Mouse (Mus musculus) neural tube, embryonic 15.5 days (tissue): ENCODE data around the gene Acbd4. TPM values are rescaled to one million over a fixed set of nuclear protein-coding genes. Genes with fewer than 3 reads are reported as not detected.

Experiments
- ATAC-seq: fragments of 200-750 bp; cut with Nextera tagmentation; 2 replicates; pipeline ENCODE4 v1.8.0; 2017; ENCODE audit warnings: mild to moderate bottlenecking, moderate TSS enrichment, moderate library complexity; ENCODE audit not compliant: low FRiP score
- H3K27ac ChIP-seq: fragments of 300-500 bp; sonication (generic); replicated peaks from 2 replicates; pipeline ENCODE4 v1.5.1; 2015; ENCODE audit warnings: mild to moderate bottlenecking, inconsistent platforms
- H3K27me3 ChIP-seq: fragments of 300-500 bp; sonication (generic); replicated peaks from 2 replicates; pipeline ENCODE4 v1.6.1; 2015; ENCODE audit warnings: inconsistent platforms
- H3K36me3 ChIP-seq: fragments of 300-500 bp; sonication (generic); 2 replicates; pipeline ENCODE4 v1.6.1; 2015; ENCODE audit warnings: inconsistent platforms
- H3K4me1 ChIP-seq: fragments of 300-500 bp; sonication (generic); 2 replicates; pipeline ENCODE4 v1.6.1; 2015; ENCODE audit warnings: inconsistent platforms
- H3K4me2 ChIP-seq: fragments of 300-500 bp; sonication (generic); 2 replicates; pipeline ENCODE4 v1.6.1; 2015; ENCODE audit warnings: inconsistent platforms, mild to moderate bottlenecking, moderate library complexity
- H3K4me3 ChIP-seq: fragments of 300-500 bp; sonication (generic); replicated peaks from 2 replicates; pipeline ENCODE4 v1.5.1; 2015; ENCODE audit warnings: mild to moderate bottlenecking, inconsistent platforms
- H3K9ac ChIP-seq: fragments of 300-500 bp; sonication (generic); replicated peaks from 2 replicates; pipeline ENCODE4 v1.6.1; 2015; ENCODE audit warnings: mild to moderate bottlenecking, inconsistent platforms
- H3K9me3 ChIP-seq: fragments of 300-500 bp; sonication (generic); replicated peaks from 2 replicates; pipeline ENCODE4 v1.6.1; 2016; ENCODE audit warnings: inconsistent platforms
- WGBS: fragments of 180-500 bp; shearing (Covaris S2); methylation state at CpG from one replicate; pipeline ENCODE4 v1.1.7; 2015; ENCODE audit warnings: mixed read lengths; 5-methylcytosine and 5-hydroxymethylcytosine counted together
- polyA plus RNA-seq: library from polyadenylated mRNA; unstranded; fragments of >200 nt; fragmentation: Nextera tagmentation; extraction: Ambion mirVana; gene quantifications from 2 replicates; pipeline ENCODE4 v1.2.1, GENCODE M21; 2015

The Acbd4 gene
- polyA plus RNA-seq, 1 experiment from 2014 or later = 10.4 TPM

DNA sequence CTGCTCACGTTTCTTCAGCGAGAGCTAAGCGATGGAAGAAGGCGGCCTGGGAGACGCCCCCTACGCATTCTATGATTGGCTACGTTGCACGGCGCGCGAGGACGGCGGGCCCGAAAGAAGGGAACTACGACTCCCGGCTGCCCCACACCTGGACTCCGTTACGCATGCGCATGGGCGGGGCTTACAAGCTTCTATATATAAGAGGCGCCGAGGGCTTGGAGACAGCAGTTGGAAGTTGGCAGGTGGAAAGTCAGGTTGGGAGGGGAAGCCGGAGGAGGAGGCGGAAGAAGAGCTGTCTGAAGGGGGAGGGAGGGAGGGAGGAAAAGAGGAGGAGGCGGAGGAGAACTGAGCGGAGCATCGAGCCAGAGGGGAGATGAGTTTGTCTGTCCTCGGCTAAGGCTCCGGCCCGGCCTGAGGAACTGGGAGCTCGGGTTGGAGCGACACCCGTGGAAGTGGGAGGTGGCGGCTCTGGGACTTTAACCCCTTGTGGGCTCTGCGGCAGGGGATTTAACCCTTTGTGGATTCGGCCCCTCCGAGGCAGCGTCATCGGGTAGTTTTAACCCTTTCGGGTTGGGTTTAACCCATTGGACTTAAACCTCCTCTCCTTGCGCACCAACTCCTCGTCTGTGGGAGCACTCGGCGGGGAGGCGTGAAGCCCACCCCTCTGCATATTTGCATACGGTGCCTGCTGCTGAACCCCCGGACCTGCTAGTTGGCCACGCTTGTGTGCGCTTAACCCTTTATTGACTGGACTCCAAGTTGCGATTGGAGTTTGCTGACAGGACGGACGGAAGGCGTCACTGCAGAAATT, 14.7 kb downstream of the Acbd4 start, which contains the start of gene Hexim1:
Hexim1 (plus strand) TSS at position 224 of the 811 bp plus-strand sequence.
- ATAC-seq = peak; percentile 95
- peaks cover 44% of the 10 kb centered on the region for H3K4me1 ChIP-seq
- peak within 1 kb of the TSS; percentile 97 for H3K27ac ChIP-seq
- no peaks in the 10 kb centered on the region for H3K36me3 ChIP-seq
- no peaks in the 10 kb centered on the region for H3K9me3 ChIP-seq
- peak within 1 kb of the TSS; percentile 90 for H3K4me2 ChIP-seq
- WGBS = under 1% methylated on average over 53 of the region's 53 CpGs
- H3K9ac ChIP-seq = peak within 1 kb of the TSS; percentile 74
- H3K27me3 ChIP-seq = peaks cover 25% of the 10 kb centered on the region
- H3K4me3 ChIP-seq = peak within 1 kb of the TSS; percentile 63

DNA sequence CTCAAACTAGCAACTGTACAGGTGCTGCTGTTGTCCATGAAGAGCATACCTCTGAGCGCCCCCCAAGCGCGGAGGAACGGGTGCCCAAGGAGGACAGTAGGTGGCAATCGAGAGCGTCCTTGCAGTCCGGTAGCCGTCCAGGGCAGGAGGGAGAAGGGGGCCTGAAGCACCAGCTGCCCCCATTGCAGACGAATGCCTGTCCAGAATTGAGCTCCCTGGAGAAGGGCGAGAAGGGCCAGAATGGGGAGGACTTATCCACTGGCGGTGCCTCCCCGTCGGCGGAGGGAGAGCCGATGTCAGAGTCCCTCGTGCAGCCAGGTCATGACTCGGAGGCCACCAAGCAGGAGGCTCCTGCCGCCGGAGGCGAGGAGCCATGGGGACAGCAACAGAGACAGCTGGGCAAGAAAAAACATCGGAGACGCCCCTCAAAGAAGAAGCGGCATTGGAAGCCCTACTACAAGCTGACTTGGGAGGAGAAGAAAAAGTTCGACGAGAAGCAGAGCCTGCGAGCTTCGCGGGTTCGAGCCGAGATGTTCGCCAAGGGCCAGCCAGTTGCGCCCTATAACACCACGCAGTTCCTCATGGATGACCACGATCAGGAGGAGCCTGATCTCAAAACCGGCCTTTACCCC, 15.6 kb downstream of the Acbd4 start:
- peak overlapping the region; percentile 63 for H3K4me3 ChIP-seq

DNA sequence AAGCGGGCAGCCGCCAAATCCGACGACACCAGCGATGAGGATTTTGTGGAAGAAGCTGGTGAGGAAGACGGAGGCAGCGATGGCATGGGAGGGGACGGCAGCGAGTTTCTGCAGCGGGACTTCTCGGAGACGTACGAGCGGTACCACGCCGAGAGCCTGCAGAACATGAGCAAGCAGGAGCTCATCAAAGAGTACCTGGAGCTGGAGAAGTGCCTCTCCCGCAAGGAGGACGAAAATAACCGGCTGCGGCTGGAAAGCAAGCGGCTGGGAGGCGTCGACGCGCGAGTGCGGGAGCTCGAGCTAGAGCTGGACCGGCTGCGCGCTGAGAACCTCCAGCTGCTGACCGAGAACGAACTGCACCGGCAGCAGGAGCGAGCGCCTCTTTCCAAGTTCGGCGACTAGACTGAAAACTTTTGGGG, 16.1 kb downstream of the Acbd4 start:
- Histone ChIP-seq H3K9me3 (no peaks in the 10 kb centered on the region), H3K27me3 (peaks cover 11% of the 10 kb centered on the region; the same call in 1 of the 2 replicates), H3K4me3 (peak overlapping the region; percentile 63), H3K36me3 (no peaks in the 10 kb centered on the region), H3K9ac (peak overlapping the region; percentile 67), H3K4me1 (peaks cover 31% of the 10 kb centered on the region), H3K27ac (peak overlapping the region; percentile 95), H3K4me2 (peak overlapping the region; percentile 90)
- WGBS = under 1% methylated on average over 38 of the region's 38 CpGs
- no peak for ATAC-seq

More for the DNA sequence above, 15.6 kb downstream of the Acbd4 start:
- peak overlapping the region; percentile 90 for H3K4me2 ChIP-seq
- peaks cover 16% of the 10 kb centered on the region for H3K27me3 ChIP-seq
- ATAC-seq = peak; percentile 33; the same call in 1 of the 2 replicates
- peak overlapping the region; percentile 95 for H3K27ac ChIP-seq
- H3K36me3 ChIP-seq = no peaks in the 10 kb centered on the region
- H3K9ac ChIP-seq = peak overlapping the region; percentile 67
- H3K4me1 ChIP-seq = peaks cover 36% of the 10 kb centered on the region
- H3K9me3 ChIP-seq = no peaks in the 10 kb centered on the region
- WGBS = under 1% methylated on average over 35 of the region's 35 CpGs

DNA sequence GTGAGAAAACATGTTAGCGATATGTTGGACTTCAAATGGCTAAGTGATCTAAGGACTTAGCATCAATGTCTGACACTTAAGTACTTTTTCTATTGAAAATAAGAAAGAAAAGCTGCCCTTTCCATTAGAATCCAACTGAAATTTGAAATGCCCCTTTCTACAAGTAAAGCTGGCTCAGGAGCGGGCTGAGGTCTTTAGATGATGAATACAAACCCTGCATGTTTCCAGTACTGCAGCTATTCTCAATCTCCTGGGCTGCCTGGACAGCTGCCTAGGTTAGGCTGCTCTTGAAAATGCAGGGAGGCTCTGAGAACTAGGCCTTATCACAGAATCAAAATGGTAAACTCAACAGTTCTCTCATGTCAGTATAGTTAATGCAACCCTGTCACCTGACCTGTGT, 17.4 kb downstream of the Acbd4 start:
- H3K36me3 ChIP-seq = no peaks in the 10 kb centered on the region
- ATAC-seq = no peak
- H3K9ac ChIP-seq = peak overlapping the region; percentile 18; the same call in 1 of the 2 replicates
- WGBS = 85% methylated on average over 2 of the region's 2 CpGs
- H3K9me3 ChIP-seq = no peaks in the 10 kb centered on the region
- H3K27me3 ChIP-seq = no peaks in the 10 kb centered on the region
- H3K4me1 ChIP-seq = peaks cover 30% of the 10 kb centered on the region
- peak overlapping the region; percentile 63 for H3K4me3 ChIP-seq
- peak overlapping the region; percentile 90 for H3K4me2 ChIP-seq
- H3K27ac ChIP-seq = no peak overlapping the region

DNA sequence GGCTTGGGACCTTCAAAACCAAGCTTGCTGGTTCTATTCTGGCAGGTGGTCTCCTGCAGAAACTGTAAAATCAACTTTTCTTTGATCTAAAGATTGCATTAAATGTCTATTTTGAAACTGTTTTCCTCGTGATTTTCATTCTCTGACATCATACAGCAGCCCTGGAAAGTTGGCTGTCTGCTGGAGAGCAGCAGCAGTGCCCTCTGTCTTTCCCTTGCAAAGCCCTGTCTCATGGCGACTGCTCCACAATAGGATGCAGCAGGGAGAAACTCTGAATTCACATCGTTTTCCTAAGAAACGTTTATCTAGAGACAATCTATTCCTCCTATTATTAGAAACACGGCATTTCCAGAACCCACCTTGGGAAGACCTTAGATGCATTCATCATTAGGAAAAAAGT, 18.1 kb downstream of the Acbd4 start:
- WGBS = 53% methylated on average over 5 of the region's 5 CpGs
- Histone ChIP-seq H3K27me3 (no peaks in the 10 kb centered on the region), H3K4me2 (no peak overlapping the region; the same call in 1 of the 2 replicates), H3K27ac (no peak overlapping the region), H3K9ac (no peak overlapping the region), H3K4me1 (peaks cover 26% of the 10 kb centered on the region), H3K4me3 (no peak overlapping the region), H3K9me3 (no peaks in the 10 kb centered on the region), H3K36me3 (no peaks in the 10 kb centered on the region)
- no peak for ATAC-seq

DNA sequence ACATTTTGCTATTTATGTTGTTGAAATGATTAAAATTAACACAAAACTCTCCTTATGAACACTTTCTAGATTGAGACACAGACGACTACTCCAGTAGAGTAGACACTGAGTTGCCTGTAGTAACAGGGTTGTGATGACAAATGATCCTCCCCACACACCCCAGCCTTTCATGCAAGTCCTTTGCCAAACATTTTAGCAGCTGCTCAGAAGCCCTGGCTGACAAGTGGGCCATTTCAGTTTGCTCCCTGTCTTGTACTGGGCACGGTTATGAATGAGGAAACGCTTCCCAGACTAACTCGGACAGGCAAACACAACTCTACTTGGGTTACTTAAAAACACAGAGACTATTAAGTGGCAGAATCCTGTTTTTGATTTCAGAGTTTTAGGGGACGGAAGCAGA, 18.8 kb downstream of the Acbd4 start:
- 72% methylated on average over 5 of the region's 5 CpGs for WGBS
- Histone ChIP-seq H3K4me3 (no peak overlapping the region), H3K9me3 (no peaks in the 10 kb centered on the region), H3K27ac (no peak overlapping the region), H3K9ac (no peak overlapping the region), H3K27me3 (no peaks in the 10 kb centered on the region), H3K4me2 (no peak overlapping the region), H3K36me3 (no peaks in the 10 kb centered on the region), H3K4me1 (peaks cover 22% of the 10 kb centered on the region)
- ATAC-seq = no peak

DNA sequence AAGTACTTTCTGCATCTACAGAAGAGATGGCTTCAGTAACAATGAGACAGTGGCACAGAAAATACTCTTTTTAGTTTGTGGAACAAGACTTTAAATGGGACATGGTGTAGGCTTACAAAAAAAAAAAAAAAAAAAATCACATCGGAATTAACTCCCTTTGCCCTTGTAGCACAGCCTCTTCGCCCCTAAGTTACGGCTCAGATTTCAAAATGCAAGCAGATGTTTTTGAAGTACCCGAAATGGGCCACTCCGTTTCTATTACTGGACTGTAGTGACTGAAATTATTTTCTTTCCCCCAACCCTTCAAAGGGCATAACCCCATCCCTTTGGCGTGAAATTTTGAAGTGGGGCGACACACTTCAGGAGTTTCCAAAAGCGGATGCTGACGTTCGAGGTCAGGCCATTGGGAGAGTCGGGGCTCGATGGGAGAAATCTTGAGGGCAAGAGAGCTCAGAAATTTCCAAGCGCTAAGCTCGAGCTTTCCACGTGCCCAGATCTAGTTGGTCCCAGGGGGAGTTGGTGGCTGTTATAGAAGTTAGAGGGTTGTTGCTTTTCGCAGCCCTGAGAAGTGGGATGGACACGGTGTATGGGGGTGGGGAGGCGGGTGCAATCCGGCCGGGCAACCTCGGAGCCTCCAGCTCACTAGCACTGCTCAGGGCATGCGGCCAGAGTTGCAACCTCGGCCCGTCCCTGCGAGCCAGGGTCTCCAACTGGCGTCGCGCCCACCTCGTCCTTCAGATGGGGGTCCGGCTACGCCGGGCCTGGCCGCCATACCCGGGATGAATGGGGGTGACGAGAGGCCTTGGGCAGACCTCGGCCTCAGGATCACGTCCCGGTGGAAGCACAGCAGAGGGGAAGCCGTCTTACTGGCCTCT, 30.5 kb downstream of the Acbd4 start, which contains the start of gene Hexim2:
Hexim2 (plus strand) TSS at position 729 of the 875 bp plus-strand sequence.
- Histone ChIP-seq H3K9ac (peak within 1 kb of the TSS; percentile 94), H3K27ac (peak within 1 kb of the TSS; percentile 99), H3K4me1 (peaks cover 54% of the 10 kb centered on the region), H3K4me2 (peak within 1 kb of the TSS; percentile 85), H3K36me3 (no peaks in the 10 kb centered on the region), H3K4me3 (peak within 1 kb of the TSS; percentile 80), H3K9me3 (no peaks in the 10 kb centered on the region), H3K27me3 (no peaks in the 10 kb centered on the region)
- ATAC-seq = peak; percentile 70
- under 1% methylated on average over 39 of the region's 39 CpGs for WGBS

DNA sequence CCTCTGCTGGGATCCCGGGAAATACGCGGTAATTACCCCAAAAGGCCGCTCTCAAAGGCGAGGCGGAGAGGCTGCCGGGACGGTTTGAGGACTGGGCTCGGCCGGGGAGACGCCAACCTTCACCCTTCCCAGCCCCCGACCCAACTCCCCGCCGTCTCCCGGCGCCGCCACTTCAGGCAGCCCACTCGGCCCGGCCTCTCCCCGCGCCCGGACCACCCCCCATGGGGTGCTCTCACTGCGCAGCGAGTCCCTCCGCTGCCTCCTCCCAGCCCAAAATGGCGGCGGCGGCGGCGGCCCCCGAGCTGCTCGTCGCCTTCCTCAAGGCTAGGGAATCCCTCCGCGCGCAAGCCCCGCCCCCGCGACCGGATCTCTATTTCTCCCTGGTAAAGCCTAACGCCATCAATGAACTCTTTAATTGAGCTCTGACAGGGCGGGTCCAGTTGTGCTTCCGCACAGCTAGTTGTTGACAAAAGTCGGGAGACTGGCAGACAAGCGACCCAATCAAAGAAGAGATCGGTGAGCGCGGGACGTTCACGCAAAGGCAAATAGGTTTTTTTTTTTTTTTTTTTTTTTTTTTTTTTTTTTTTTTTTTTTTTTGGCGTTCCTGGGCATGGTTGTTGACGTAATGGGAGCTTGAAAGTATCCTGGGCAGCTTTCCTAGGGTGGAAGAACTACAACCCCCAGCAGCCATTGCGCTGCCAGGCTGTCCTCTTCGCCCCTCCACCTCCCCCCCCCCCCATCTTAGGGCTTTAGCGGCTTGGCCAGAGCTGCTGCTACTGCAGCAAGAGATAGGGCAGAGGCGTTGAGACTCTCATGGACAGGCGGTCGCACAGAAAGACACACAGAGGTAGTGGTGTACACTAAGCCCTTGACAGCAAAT, 31.3 kb downstream of the Acbd4 start:
- Histone ChIP-seq H3K4me3 (peak overlapping the region; percentile 80), H3K27me3 (no peaks in the 10 kb centered on the region), H3K36me3 (no peaks in the 10 kb centered on the region), H3K27ac (peak overlapping the region; percentile 99), H3K4me1 (peaks cover 54% of the 10 kb centered on the region), H3K4me2 (peak overlapping the region; percentile 85), H3K9ac (peak overlapping the region; percentile 94), H3K9me3 (no peaks in the 10 kb centered on the region)
- ATAC-seq = peak; percentile 93
- under 1% methylated on average over 51 of the region's 58 CpGs for whole genome bisulfite sequencing

DNA sequence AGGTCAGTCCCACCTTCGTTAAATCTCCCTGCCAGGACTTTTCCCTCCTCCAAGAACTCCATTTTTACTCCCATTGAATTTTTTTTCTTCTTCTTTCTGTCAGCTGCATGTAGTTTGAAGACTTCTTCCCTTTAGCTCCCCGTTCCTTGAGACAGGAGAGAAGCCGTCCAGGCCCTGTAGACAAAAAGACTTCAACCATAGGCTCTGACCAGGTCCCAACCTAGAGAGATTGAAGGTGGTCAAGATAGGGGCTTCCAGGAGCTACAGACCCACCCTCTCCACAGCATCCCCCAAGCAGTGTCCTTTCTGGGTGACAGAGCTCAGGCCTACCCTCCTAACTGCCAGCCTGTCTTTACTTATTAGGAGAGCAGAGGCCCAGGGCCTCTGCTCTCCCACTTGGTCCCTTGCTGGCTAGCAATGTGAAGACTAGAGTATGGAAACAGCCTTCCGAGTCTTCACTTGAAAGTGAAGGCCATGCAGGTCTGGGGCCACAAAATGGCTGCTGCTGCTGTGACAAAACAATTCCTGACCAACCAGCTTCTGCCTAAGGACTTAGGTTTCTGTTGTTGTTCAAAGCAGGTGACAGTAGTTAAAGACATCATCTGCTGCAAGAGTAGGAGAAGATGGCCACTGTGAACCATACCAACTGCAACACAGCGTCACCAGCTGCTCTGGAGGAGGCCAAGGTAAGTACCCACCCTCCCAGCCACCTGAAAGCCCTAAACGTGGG, 32.1 kb downstream of the Acbd4 start:
- peak overlapping the region; percentile 44; the same call in 1 of the 2 replicates for H3K9ac ChIP-seq
- peak overlapping the region; percentile 32 for H3K4me3 ChIP-seq
- peak overlapping the region; percentile 57 for H3K4me2 ChIP-seq
- WGBS = 56% methylated on average over 6 of the region's 6 CpGs
- peak overlapping the region; percentile 89 for H3K27ac ChIP-seq
- no peaks in the 10 kb centered on the region for H3K27me3 ChIP-seq
- peaks cover 54% of the 10 kb centered on the region for H3K4me1 ChIP-seq
- no peaks in the 10 kb centered on the region for H3K9me3 ChIP-seq
- peak; percentile 13; the same call in 1 of the 2 replicates for ATAC-seq
- H3K36me3 ChIP-seq = peaks cover 6% of the 10 kb centered on the region

DNA sequence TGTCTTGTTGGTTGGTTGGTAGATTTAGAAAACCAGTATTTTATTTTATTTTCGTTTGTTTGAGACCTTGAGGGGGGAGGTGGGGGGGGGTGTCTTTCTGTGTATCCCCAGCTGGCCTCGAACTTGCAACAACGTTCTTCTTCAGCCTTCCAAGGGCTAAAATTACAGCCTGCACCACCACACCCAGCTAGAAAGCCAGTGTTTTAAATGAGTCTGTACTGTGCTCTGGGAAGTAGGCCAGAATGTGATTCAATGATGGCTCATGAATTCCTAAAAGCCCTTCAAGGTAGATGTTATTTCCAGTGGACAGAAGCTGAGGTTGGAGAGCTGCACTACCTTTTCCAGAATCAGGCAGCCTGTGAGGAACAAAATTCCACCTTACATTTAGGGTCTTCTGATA, 32.7 kb downstream of the Acbd4 start:
- no peak for ATAC-seq
- Histone ChIP-seq H3K27me3 (no peaks in the 10 kb centered on the region), H3K27ac (peak overlapping the region; percentile 89), H3K4me3 (0 out of 2 replicates have a peak overlapping the region, but pooled peaks have one; percentile 9), H3K9me3 (no peaks in the 10 kb centered on the region), H3K4me2 (peak overlapping the region; percentile 57), H3K36me3 (peaks cover 12% of the 10 kb centered on the region), H3K4me1 (peaks cover 54% of the 10 kb centered on the region), H3K9ac (no peak overlapping the region)
- WGBS = 74% methylated on average over 3 of the region's 3 CpGs
